Mouse (Mus musculus): Measurements from ENCODE around the gene Rasl10b. TPM values are rescaled to one million over a fixed set of nuclear protein-coding genes. Genes with fewer than 3 reads are reported as not detected.

Rasl10b gene
- 1.2 TPM for polyA plus RNA-seq (2014; fragmentation: Illumina TruSeq; extraction: RNeasy Lipid Tissue Mini Kit (QIAGEN cat#74804); ENCODE audit: low read depth, low replicate concordance)

DNA sequence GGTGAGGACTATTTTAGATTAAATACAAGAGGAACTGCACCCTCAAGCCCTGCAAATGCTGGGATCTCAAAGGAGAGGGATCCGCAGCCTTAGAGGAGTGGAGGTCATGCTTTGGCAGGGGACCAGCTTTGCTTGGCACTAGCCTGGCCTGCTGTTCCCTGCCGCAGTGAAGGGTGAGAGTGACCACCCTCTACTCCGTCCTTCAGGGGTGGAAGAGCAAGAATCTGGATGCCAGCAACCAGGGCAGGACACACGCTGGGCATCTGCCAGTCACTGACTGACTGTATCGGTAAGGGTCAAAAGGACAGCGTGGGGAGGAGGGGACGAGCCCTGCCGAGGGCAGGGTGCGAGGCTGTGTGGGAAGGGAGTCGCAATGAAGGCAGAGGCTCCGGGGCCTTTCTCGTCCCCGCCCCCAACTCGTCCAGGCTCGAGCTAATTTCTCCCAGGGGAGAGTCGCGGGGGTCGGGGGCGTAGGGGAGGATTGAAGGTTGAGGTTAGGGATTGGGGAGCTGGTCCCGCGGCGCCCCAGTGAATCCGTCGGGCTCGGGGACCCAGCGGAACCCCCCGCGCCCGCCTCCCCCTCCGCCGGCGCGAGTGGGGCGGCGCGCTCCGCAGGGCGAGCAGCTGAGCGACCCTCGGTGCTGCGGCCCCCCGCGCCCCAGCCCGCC, at the start of gene Rasl10b:
Gene Rasl10b, plus strand, starts transcription at position 51 of the 668 bp plus-strand sequence.

GRCm38 (mm10) chr11:83429355-83429754, 20.4 kb downstream of the Rasl10b start, which contains the start of gene Gas2l2:
Gas2l2 (minus strand) TSS chr11:83429455.

DNA sequence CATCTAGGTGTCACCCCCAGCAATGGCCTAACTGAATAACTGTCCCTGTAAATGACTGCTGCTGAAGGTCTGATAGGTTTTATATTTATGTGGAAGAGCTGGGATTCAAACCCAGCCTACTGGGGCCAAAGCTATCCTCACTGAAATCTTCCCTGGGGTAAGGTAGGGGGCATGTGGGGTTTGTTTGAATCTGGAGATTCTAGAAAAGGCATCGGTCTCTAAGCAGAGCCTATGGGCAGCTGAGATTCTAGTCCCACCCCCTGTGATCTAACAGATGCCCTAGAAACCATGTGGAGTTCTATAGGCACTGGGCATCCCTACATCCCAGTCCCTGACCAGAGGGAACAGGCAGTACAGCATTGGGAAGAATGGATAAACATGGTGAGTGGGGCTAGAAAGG, 28.4 kb downstream of the Rasl10b start, which contains the start of gene 1700020L24Rik:
Gene 1700020L24Rik, plus strand, starts transcription at position 301 of the 400 bp plus-strand sequence.

GRCm38 (mm10) chr11:83462711-83463244, 53.8 kb downstream of the Rasl10b start, which contains the start of gene Mmp28:
Mmp28 (minus strand) TSS chr11:83463071.

Other genes with a start within 250 kb of the Rasl10b start
- gene Slfn4, start 234.0 kb upstream of the Rasl10b start, polyA plus RNA-seq (2014; fragmentation: Illumina TruSeq; extraction: RNeasy Lipid Tissue Mini Kit (QIAGEN cat#74804); ENCODE audit: low read depth, low replicate concordance), result 0.35 TPM
- gene Slfn3, start 217.8 kb upstream of the Rasl10b start, polyA plus RNA-seq (2014; fragmentation: Illumina TruSeq; extraction: RNeasy Lipid Tissue Mini Kit (QIAGEN cat#74804); ENCODE audit: low read depth, low replicate concordance), result 11.0 TPM
- gene Slfn14, start 122.4 kb upstream of the Rasl10b start, polyA plus RNA-seq (2014; fragmentation: Illumina TruSeq; extraction: RNeasy Lipid Tissue Mini Kit (QIAGEN cat#74804); ENCODE audit: low read depth, low replicate concordance), result not detected
- gene Ap2b1, start 110.1 kb upstream of the Rasl10b start, polyA plus RNA-seq (2014; fragmentation: Illumina TruSeq; extraction: RNeasy Lipid Tissue Mini Kit (QIAGEN cat#74804); ENCODE audit: low read depth, low replicate concordance), result 55.1 TPM
- gene Pex12, start 106.6 kb upstream of the Rasl10b start, polyA plus RNA-seq (2014; fragmentation: Illumina TruSeq; extraction: RNeasy Lipid Tissue Mini Kit (QIAGEN cat#74804); ENCODE audit: low read depth, low replicate concordance), result 33.0 TPM
- not detected for gene Gas2l2, start 20.3 kb downstream of the Rasl10b start, polyA plus RNA-seq (2014; fragmentation: Illumina TruSeq; extraction: RNeasy Lipid Tissue Mini Kit (QIAGEN cat#74804); ENCODE audit: low read depth, low replicate concordance)
- not detected for gene 1700020L24Rik, start 28.5 kb downstream of the Rasl10b start, polyA plus RNA-seq (2014; fragmentation: Illumina TruSeq; extraction: RNeasy Lipid Tissue Mini Kit (QIAGEN cat#74804); ENCODE audit: low read depth, low replicate concordance)
- 2.9 TPM for gene Mmp28, start 53.9 kb downstream of the Rasl10b start, polyA plus RNA-seq (2014; fragmentation: Illumina TruSeq; extraction: RNeasy Lipid Tissue Mini Kit (QIAGEN cat#74804); ENCODE audit: low read depth, low replicate concordance)
- gene Taf15, start 63.9 kb downstream of the Rasl10b start, polyA plus RNA-seq (2014; fragmentation: Illumina TruSeq; extraction: RNeasy Lipid Tissue Mini Kit (QIAGEN cat#74804); ENCODE audit: low read depth, low replicate concordance), result 193 TPM
- not detected for gene Heatr9, start 113.0 kb downstream of the Rasl10b start, polyA plus RNA-seq (2014; fragmentation: Illumina TruSeq; extraction: RNeasy Lipid Tissue Mini Kit (QIAGEN cat#74804); ENCODE audit: low read depth, low replicate concordance)
- not detected for gene Ccl5, start 121.4 kb downstream of the Rasl10b start, polyA plus RNA-seq (2014; fragmentation: Illumina TruSeq; extraction: RNeasy Lipid Tissue Mini Kit (QIAGEN cat#74804); ENCODE audit: low read depth, low replicate concordance)
- 10.3 TPM for gene Ccl9, start 169.5 kb downstream of the Rasl10b start, polyA plus RNA-seq (2014; fragmentation: Illumina TruSeq; extraction: RNeasy Lipid Tissue Mini Kit (QIAGEN cat#74804); ENCODE audit: low read depth, low replicate concordance)
- gene Ccl6, start 183.9 kb downstream of the Rasl10b start, polyA plus RNA-seq (2014; fragmentation: Illumina TruSeq; extraction: RNeasy Lipid Tissue Mini Kit (QIAGEN cat#74804); ENCODE audit: low read depth, low replicate concordance), result 28.9 TPM
- not detected for gene Rpl9-ps1, start 236.5 kb downstream of the Rasl10b start, polyA plus RNA-seq (2014; fragmentation: Illumina TruSeq; extraction: RNeasy Lipid Tissue Mini Kit (QIAGEN cat#74804); ENCODE audit: low read depth, low replicate concordance)
- gene Ccl3, start 240.2 kb downstream of the Rasl10b start, polyA plus RNA-seq (2014; fragmentation: Illumina TruSeq; extraction: RNeasy Lipid Tissue Mini Kit (QIAGEN cat#74804); ENCODE audit: low read depth, low replicate concordance), result 1.5 TPM

Measured in adrenal gland, adult 10 weeks (tissue).